21 mouse cellular contexts compared by ENCODE assay signal in the genomic region with DNA sequence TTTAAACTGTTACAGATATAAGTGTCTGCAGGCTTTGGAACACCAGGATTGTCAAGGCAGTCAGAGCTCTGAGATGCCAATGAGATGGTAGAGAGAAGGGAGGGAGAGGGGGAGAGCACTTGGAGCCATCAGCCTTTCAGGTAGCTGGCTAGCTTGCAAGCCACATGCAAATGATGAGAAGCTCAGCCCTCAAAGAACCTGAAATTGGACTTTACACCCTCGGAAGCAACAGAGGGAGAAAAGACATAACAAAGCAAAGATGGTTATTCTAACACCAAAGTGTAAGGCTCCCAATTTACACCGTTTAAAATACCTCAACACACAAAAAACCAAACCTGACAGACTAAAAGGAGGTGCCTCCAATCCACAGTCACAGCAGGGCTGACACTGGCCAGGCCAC.
"Had no signal": no experiment of that assay in that cellular context is flagged by ENCODE, and none has a peak within 500 bp of the region (broad histone marks: within the 10 kb centered on the region; RNA-seq: fewer than 3 reads in every experiment).

No protein-coding gene starts in this region.

- DNase-seq: gastrocnemius, postnatal 10 days; gastrocnemius, postnatal 25 days; heart, adult 2 months; heart, postnatal 10 days; heart, postnatal 4 days; kidney, adult 18-20 months; kidney, postnatal 4 days; liver; liver, embryonic 13.5 days; liver, postnatal 0 days had no signal

- H3K4me3 ChIP-seq: heart, adult 2 months; heart, embryonic 10.5 days; heart, embryonic 12.5 days; hindbrain, embryonic 10.5 days; hindbrain, embryonic 12.5 days; intestine, embryonic 15.5 days; left cerebral cortex, adult 2 months; limb, embryonic 10.5 days; limb, embryonic 12.5 days; liver, embryonic 13.5 days; liver, embryonic 15.5 days had no signal

- H3K27ac ChIP-seq: heart, adult 2 months; heart, embryonic 10.5 days; hindbrain, embryonic 10.5 days; hindbrain, embryonic 12.5 days; hindbrain, embryonic 14.5 days; intestine, embryonic 15.5 days; kidney, postnatal 0 days; left cerebral cortex, adult 2 months; limb, embryonic 10.5 days; limb, embryonic 12.5 days; liver, embryonic 13.5 days; liver, embryonic 15.5 days had no signal
